Mouse (Mus musculus): Measurements from ENCODE around the gene Galk2.

GRCm38 (mm10) chr2:125938993-125939642 is 80.2 kb downstream of the Galk2 start:
- TF ChIP-seq CTCF (IDR thresholded peaks at IDR 0.05) (no peak), POLR2A (IDR thresholded peaks at IDR 0.05; ENCODE audit: insufficient read depth, low read depth, low read length) (no peak)

Measured in heart, adult 2 months (tissue).